Mouse (Mus musculus) forebrain, postnatal 0 days (tissue): ENCODE measurements around the gene Tmem51. TPM values are rescaled to one million over a fixed set of nuclear protein-coding genes. Genes with fewer than 3 reads are reported as not detected.
A peak's percentile ranks its signal among the peaks of the same experiment; 100 is the strongest.

Source experiments
- ATAC-seq: fragments of 200-750 bp; cut with Nextera tagmentation; 2 replicates; pipeline ENCODE4 v1.8.0; 2017; ENCODE audit warnings: mild to moderate bottlenecking, moderate library complexity
- DNase-seq: peaks from one replicate; pipeline ENCODE4 v3.0.0-alpha.2; 2015
- H3K27ac ChIP-seq: fragments of 300-500 bp; sonication (generic); 2 replicates; pipeline ENCODE4 v1.5.1; 2014; ENCODE audit warnings: low read depth, mild to moderate bottlenecking, antibody characterized with exemption, low read length, moderate library complexity, mixed read lengths
- H3K27me3 ChIP-seq: fragments of 300-500 bp; sonication (generic); 2 replicates; pipeline ENCODE4 v1.6.1; 2014; ENCODE audit warnings: mild to moderate bottlenecking, low read length, mixed read lengths; ENCODE audit not compliant: insufficient read depth
- H3K36me3 ChIP-seq: fragments of 300-500 bp; sonication (generic); 2 replicates; pipeline ENCODE4 v1.6.1; 2014; ENCODE audit warnings: mild to moderate bottlenecking, moderate library complexity; ENCODE audit not compliant: insufficient read depth
- H3K4me1 ChIP-seq: fragments of 300-500 bp; sonication (generic); 2 replicates; pipeline ENCODE4 v1.6.1; 2014; ENCODE audit warnings: antibody characterized with exemption; ENCODE audit not compliant: insufficient read depth
- H3K4me2 ChIP-seq: fragments of 300-500 bp; sonication (generic); 2 replicates; pipeline ENCODE4 v1.6.1; 2014; ENCODE audit warnings: low read depth, mild to moderate bottlenecking, moderate library complexity
- H3K4me3 ChIP-seq: fragments of 300-500 bp; sonication (generic); 2 replicates; pipeline ENCODE4 v1.5.1; 2014; ENCODE audit warnings: low read depth, low read length, mixed read lengths
- H3K9ac ChIP-seq: fragments of 300-500 bp; sonication (generic); 2 replicates; pipeline ENCODE4 v1.6.1; 2014; ENCODE audit warnings: mild to moderate bottlenecking
- H3K9me3 ChIP-seq: fragments of 300-500 bp; sonication (generic); 2 replicates; pipeline ENCODE4 v1.6.1; 2016; ENCODE audit warnings: low read length
- CTCF ChIP-seq: sonication (generic); IDR thresholded peaks from 2 replicates; pipeline ENCODE4 v1.5.1; 2016; ENCODE audit warnings: antibody characterized with exemption, control low read depth, low read depth
- WGBS: fragments of 180-500 bp; shearing (Covaris S2); extraction: QIAGEN DNeasy Blood & Tissue Kit; methylation state at CpG from one replicate; pipeline ENCODE4 v1.1.7; 2014; 5-methylcytosine and 5-hydroxymethylcytosine counted together
- polyA plus RNA-seq: library from polyadenylated mRNA; unstranded; fragments of >200 nt; fragmentation: Nextera tagmentation; extraction: Ambion mirVana; gene quantifications from 2 replicates; pipeline ENCODE4 v1.2.1, GENCODE M21; 2015
- total RNA-seq: library from RNA; depleted of rRNA; stranded (reverse); fragments of >200 nt; gene quantifications from 2 replicates; pipeline ENCODE4 v1.2.3, GENCODE M21; 2014; rRNA removed

The Tmem51 gene
- total RNA-seq: 3.5 and 5.7 TPM in 2 replicates
- polyA plus RNA-seq: 6.1 and 7.4 TPM in 2 replicates

DNA sequence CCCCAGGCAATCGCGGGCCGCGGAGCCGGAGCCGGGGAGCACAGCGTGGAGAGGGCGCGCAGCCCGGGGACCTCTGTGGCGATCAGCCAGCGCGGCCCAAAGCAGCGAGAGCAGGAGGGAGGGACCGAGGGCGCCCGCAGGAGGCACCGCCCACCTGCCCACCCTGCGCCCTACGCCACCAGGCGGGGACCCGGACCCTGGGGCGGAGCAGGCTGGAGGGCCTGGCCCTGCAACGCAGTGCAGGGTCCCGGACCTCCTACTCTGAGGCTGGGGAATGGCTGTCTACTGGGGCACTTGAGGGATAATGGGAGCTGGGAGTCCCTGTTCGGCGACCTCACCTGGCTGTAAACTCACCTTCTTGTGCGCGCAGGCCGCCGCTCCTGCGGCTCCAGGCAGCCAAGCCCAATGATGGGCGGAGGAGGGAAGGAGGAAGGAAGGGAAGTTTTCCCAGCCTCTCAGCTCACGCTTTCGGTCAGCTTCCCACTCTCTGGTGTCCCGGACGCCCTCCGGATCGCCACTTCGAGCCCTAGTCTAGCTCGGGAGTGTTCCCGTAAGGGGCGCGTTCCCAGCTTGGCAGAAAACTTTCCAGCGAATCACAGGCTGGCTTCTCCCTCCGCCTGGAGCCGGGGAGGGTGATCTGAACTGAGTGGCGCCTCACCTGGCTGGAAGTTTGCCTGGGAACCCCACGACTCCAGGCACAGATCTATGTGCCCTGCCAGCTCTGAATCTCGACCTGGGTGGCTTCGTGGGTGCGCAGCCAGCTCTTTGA lies at the start of gene Tmem51:
TSS of gene Tmem51 (minus strand) at position 174 of the 769 bp plus-strand sequence.
- under 1% methylated on average over 50 of the region's 52 CpGs for WGBS
- H3K4me2 ChIP-seq: peak within 1 kb of the TSS; percentile 94
- H3K9me3 ChIP-seq: no peaks in the 10 kb centered on the region
- DNase-seq (no peak), ATAC-seq (peak; percentile 51)
- no peaks in the 10 kb centered on the region for H3K4me1 ChIP-seq
- no peaks in the 10 kb centered on the region for H3K36me3 ChIP-seq
- H3K9ac ChIP-seq: peak within 1 kb of the TSS; percentile 48
- 0 out of 2 replicates have a peak, but pooled peaks have one; percentile 16 for TF ChIP-seq CTCF
- H3K27me3 ChIP-seq: peaks cover 26% of the 10 kb centered on the region
- H3K4me3 ChIP-seq: peak within 1 kb of the TSS; percentile 44
- no peak within 1 kb of the TSS for H3K27ac ChIP-seq

DNA sequence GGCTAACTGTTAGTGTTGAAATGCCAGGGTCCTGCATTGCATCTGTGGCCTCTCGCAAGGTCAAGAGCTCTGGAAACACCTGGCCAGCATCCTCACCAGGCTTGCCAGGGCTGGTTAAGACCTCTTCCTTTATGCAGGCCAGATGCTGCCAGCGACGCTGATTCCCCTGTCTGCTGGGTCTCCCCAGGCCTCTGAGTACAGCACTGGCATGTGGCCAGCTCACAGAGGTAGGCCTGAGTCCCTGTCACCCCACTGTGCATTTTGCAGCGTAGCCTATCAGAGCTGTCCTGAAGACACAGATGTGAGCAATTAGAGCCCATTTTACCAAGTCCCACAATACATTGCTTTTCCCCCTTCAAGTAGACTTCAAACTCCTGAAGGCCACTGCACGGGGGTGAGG lies 46.1 kb upstream of the Tmem51 start:
- Histone ChIP-seq H3K36me3 (no peaks in the 10 kb centered on the region), H3K4me2 (no peak overlapping the region), H3K9ac (no peak overlapping the region), H3K4me1 (no peaks in the 10 kb centered on the region), H3K9me3 (no peaks in the 10 kb centered on the region), H3K4me3 (no peak overlapping the region), H3K27me3 (no peaks in the 10 kb centered on the region), H3K27ac (no peak overlapping the region)
- DNase-seq (no peak), ATAC-seq (peak; percentile 36; the same call in 1 of the 2 replicates)
- WGBS: 47% methylated on average over 5 of the region's 5 CpGs
- no peak for TF ChIP-seq CTCF

DNA sequence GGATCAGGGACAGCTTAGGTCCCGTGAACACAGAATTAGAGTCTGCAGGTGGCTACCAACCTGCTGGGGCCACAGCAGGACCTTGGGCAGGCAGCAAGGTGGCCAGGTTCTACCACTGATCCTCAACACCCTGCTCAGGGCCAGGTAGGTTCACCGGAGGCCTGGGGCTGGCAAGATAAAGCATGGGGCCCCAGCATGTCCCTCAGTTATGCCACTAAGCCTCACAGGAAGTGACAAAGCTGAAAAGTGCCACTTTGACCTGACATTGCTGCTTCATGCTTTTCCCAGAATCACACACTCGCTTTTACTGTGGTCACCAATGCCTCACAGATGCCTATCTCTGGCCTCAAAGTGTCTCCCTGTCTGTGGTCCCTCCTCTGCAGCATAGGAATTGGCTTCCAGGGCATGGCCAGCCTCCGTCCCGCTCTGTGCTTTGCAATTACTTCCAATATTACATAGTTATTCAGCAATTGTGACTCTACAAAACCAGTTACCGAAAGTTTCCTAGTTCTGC lies 43.2 kb upstream of the Tmem51 start:
- TF ChIP-seq CTCF: no peak
- Histone ChIP-seq H3K36me3 (no peaks in the 10 kb centered on the region), H3K4me3 (no peak overlapping the region), H3K27ac (no peak overlapping the region), H3K4me2 (no peak overlapping the region), H3K9ac (no peak overlapping the region), H3K9me3 (no peaks in the 10 kb centered on the region), H3K27me3 (no peaks in the 10 kb centered on the region), H3K4me1 (no peaks in the 10 kb centered on the region)
- DNase-seq (no peak), ATAC-seq (no peak)
- WGBS: 89% methylated on average over 6 of the region's 6 CpGs

DNA sequence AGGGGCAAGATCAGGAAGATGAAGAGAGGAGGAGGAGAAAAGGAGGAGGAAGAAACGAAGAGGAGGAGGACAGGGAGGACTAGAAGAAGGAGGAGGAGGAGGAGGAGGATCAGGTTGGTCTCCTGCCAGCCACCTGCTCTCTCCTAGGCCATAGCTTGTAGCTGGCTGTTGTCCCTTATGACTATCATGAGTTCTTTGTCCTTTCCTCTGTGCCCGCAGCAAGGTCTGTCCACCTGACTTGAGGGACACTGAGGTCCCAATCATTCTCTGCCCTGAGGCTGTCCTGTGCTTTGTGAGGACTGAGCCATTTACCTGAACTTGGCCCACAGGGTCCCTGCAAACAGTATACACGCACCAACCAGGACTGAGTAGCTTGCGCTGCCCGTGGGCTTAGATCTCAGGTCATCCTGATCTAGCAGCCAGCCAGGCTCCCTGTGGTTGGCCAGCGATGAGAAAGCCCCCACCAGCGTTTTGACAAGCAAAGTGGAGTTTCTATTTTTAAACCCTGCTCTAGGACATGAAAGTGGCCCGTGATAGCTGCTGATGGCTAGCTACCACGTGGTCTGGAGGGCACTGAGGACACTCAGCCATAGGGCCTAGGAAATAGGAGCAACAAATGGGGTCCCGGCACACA lies 42.7 kb upstream of the Tmem51 start:
- peak; percentile 32; the same call in 1 of the 2 replicates for ATAC-seq

DNA sequence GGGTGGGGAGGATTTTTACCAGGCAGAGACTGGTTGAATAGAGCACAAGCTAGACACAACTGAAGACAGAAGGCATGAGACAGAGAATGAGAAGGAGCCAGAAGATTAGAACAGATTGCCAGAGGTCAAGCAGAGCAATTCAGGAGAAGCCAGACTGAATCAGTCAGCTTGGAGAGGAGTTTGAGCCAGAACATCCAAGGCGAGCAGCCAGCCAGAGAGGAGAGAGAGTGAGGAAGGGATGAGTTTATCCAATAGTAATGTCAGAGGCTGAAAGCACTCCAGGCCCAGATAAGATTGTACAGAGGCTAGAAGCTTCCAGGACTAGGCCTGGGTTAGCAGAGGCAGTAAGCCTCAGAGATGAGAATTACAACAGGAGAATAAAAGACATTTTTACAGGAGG lies 37.1 kb upstream of the Tmem51 start:
- Histone ChIP-seq H3K4me1 (no peaks in the 10 kb centered on the region), H3K36me3 (no peaks in the 10 kb centered on the region), H3K4me2 (no peak overlapping the region), H3K9ac (no peak overlapping the region), H3K9me3 (no peaks in the 10 kb centered on the region), H3K27me3 (no peaks in the 10 kb centered on the region), H3K27ac (no peak overlapping the region), H3K4me3 (no peak overlapping the region)
- DNase-seq (no peak), ATAC-seq (no peak)
- TF ChIP-seq CTCF: no peak
- 41% methylated on average over 1 of the region's 1 CpGs for WGBS

More for the DNA sequence above, 42.7 kb upstream of the Tmem51 start:
- Histone ChIP-seq H3K4me2 (no peak overlapping the region), H3K9me3 (no peaks in the 10 kb centered on the region), H3K9ac (no peak overlapping the region), H3K36me3 (no peaks in the 10 kb centered on the region), H3K4me3 (no peak overlapping the region), H3K27ac (no peak overlapping the region), H3K27me3 (no peaks in the 10 kb centered on the region), H3K4me1 (no peaks in the 10 kb centered on the region)
- no peak for DNase-seq
- 73% methylated on average over 10 of the region's 10 CpGs for WGBS
- TF ChIP-seq CTCF: no peak

DNA sequence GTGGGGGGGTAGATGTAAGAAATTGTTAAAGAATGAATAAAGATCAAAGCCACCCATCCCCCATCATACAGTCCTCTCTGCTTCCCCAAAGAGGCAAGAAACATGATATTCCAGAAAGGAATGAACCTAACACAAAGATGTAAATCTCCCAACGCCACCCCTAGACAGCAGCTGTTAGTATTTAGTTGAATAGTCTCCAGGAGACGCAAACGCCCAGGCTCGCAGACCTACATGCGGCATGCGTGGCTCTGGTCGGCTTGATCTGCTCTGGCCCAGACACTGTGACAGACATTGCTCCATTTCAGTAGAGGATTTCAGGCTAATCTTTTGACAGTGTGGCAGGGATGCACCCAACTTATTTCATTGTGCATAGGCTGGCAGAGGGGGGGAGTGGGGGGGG lies 34.4 kb upstream of the Tmem51 start:
- H3K9ac ChIP-seq: no peak overlapping the region
- ATAC-seq (peak; percentile 13; the same call in 1 of the 2 replicates), DNase-seq (no peak)
- H3K27ac ChIP-seq: no peak overlapping the region
- H3K36me3 ChIP-seq: no peaks in the 10 kb centered on the region
- H3K9me3 ChIP-seq: no peaks in the 10 kb centered on the region
- TF ChIP-seq CTCF: no peak
- no peaks in the 10 kb centered on the region for H3K4me1 ChIP-seq
- 44% methylated on average over 7 of the region's 7 CpGs for WGBS
- H3K27me3 ChIP-seq: no peaks in the 10 kb centered on the region
- no peak overlapping the region for H3K4me2 ChIP-seq
- H3K4me3 ChIP-seq: no peak overlapping the region

DNA sequence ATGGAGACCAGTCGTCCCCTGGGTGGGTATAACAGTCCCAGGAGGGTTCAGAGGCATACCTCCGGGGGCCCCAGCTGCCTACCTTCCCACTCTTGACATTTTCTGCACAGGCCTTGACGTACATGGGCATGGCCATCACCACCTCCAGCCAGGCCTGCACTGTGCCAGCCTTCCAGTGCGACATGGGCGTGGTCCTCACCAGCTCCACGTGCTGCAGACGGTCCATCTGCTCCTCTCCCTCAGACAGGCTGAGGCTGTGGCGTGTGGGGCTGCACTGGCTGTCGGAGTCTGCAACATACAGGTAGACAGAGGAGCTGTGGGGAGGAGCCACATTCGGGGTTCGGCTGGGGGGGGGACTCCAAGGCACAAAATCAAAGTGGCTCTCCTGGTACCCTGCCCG lies 33.9 kb upstream of the Tmem51 start:
- Histone ChIP-seq H3K27ac (no peak overlapping the region), H3K4me2 (no peak overlapping the region)
- DNase-seq: no peak

More for the DNA sequence above, 33.9 kb upstream of the Tmem51 start:
- no peaks in the 10 kb centered on the region for H3K27me3 ChIP-seq
- no peaks in the 10 kb centered on the region for H3K4me1 ChIP-seq
- no peak overlapping the region for H3K9ac ChIP-seq
- 81% methylated on average over 12 of the region's 12 CpGs for WGBS
- no peaks in the 10 kb centered on the region for H3K9me3 ChIP-seq
- H3K4me3 ChIP-seq: no peak overlapping the region
- no peak for ATAC-seq
- H3K36me3 ChIP-seq: no peaks in the 10 kb centered on the region
- TF ChIP-seq CTCF: no peak
